Mouse (Mus musculus): ENCODE results near the gene Dlx2. TPM values are rescaled to one million over a fixed set of nuclear protein-coding genes. Genes with fewer than 3 reads are reported as not detected.

Dlx2 gene
- polyA plus RNA-seq, 1 experiment, result not detected

- WGBS, result 3% methylated on average over 46 of the region's 48 CpGs
- DNase-seq (ENCODE audit: low read depth in 1 of 2, low spot score in 2 of 2), result no peak
- Histone ChIP-seq H3K4me3 (ENCODE audit: extremely low read depth, insufficient read depth, insufficient read length) (no peak overlapping the region), H3K36me3 (ENCODE audit: control insufficient read depth, insufficient read depth, low read length) (no peaks in the 10 kb centered on the region), H3K27me3 (ENCODE audit: control insufficient read depth, insufficient read depth, low read length) (peaks cover 64% of the 10 kb centered on the region), H3K4me1 (ENCODE audit: control insufficient read depth, insufficient read depth, insufficient read length) (peaks cover 12% of the 10 kb centered on the region), H3K27ac (ENCODE audit: insufficient read depth, low read length) (no peak overlapping the region)
- TF ChIP-seq CTCF (IDR thresholded peaks at IDR 0.05; ENCODE audit: extremely low read depth, insufficient read depth, insufficient read length, insufficient replicate concordance), result no peak
- TF ChIP-seq POLR2A (IDR thresholded peaks at IDR 0.05; ENCODE audit: low read depth, low read length), result no peak
Measured at GRCm38 (mm10) chr2:71540611-71541417, 5.7 kb downstream of the Dlx2 start.

- no peak overlapping the region for H3K27ac ChIP-seq (ENCODE audit: insufficient read depth, low read length)
- no peak for TF ChIP-seq CTCF (IDR thresholded peaks at IDR 0.05; ENCODE audit: extremely low read depth, insufficient read depth, insufficient read length, insufficient replicate concordance)
- TF ChIP-seq POLR2A (IDR thresholded peaks at IDR 0.05; ENCODE audit: low read depth, low read length), result no peak
- H3K4me3 ChIP-seq (ENCODE audit: extremely low read depth, insufficient read depth, insufficient read length), result no peak overlapping the region
- no peak for DNase-seq (ENCODE audit: low read depth in 1 of 2, low spot score in 2 of 2)
- H3K36me3 ChIP-seq (ENCODE audit: control insufficient read depth, insufficient read depth, low read length), result no peaks in the 10 kb centered on the region
- peaks cover 56% of the 10 kb centered on the region for H3K27me3 ChIP-seq (ENCODE audit: control insufficient read depth, insufficient read depth, low read length)
- WGBS, result 4% methylated on average over 20 of the region's 20 CpGs
- peaks cover 6% of the 10 kb centered on the region for H3K4me1 ChIP-seq (ENCODE audit: control insufficient read depth, insufficient read depth, insufficient read length)
Measured at GRCm38 (mm10) chr2:71534242-71535052, 12.1 kb downstream of the Dlx2 start.

- Histone ChIP-seq H3K27me3 (ENCODE audit: control insufficient read depth, insufficient read depth, low read length) (peaks cover 64% of the 10 kb centered on the region), H3K36me3 (ENCODE audit: control insufficient read depth, insufficient read depth, low read length) (no peaks in the 10 kb centered on the region), H3K4me1 (ENCODE audit: control insufficient read depth, insufficient read depth, insufficient read length) (peaks cover 14% of the 10 kb centered on the region), H3K4me3 (ENCODE audit: extremely low read depth, insufficient read depth, insufficient read length) (no peak overlapping the region), H3K27ac (ENCODE audit: insufficient read depth, low read length) (no peak overlapping the region)
- DNase-seq (ENCODE audit: low read depth in 1 of 2, low spot score in 2 of 2), result no peak
- WGBS, result 15% methylated on average over 5 of the region's 5 CpGs
- TF ChIP-seq CTCF (IDR thresholded peaks at IDR 0.05; ENCODE audit: extremely low read depth, insufficient read depth, insufficient read length, insufficient replicate concordance), result no peak
- TF ChIP-seq POLR2A (IDR thresholded peaks at IDR 0.05; ENCODE audit: low read depth, low read length), result no peak
Measured at GRCm38 (mm10) chr2:71533094-71533493, 13.5 kb downstream of the Dlx2 start.

- Histone ChIP-seq H3K27me3 (ENCODE audit: control insufficient read depth, insufficient read depth, low read length) (peaks cover 63% of the 10 kb centered on the region), H3K36me3 (ENCODE audit: control insufficient read depth, insufficient read depth, low read length) (no peaks in the 10 kb centered on the region), H3K4me1 (ENCODE audit: control insufficient read depth, insufficient read depth, insufficient read length) (peaks cover 14% of the 10 kb centered on the region), H3K4me3 (ENCODE audit: extremely low read depth, insufficient read depth, insufficient read length) (no peak overlapping the region), H3K27ac (ENCODE audit: insufficient read depth, low read length) (no peak overlapping the region)
- WGBS, result 6% methylated on average over 43 of the region's 43 CpGs
- TF ChIP-seq POLR2A (IDR thresholded peaks at IDR 0.05; ENCODE audit: low read depth, low read length), result no peak
- TF ChIP-seq CTCF (IDR thresholded peaks at IDR 0.05; ENCODE audit: extremely low read depth, insufficient read depth, insufficient read length, insufficient replicate concordance), result no peak
- no peak for DNase-seq (ENCODE audit: low read depth in 1 of 2, low spot score in 2 of 2)
Measured at GRCm38 (mm10) chr2:71531990-71532970, 14.3 kb downstream of the Dlx2 start.

GRCm38 (mm10) chr2:71531124-71531590 lies 15.4 kb downstream of the Dlx2 start:
- no peak for DNase-seq (ENCODE audit: low read depth in 1 of 2, low spot score in 2 of 2)

More at GRCm38 (mm10) chr2:71531124-71531590, 15.4 kb downstream of the Dlx2 start:
- no peak for TF ChIP-seq CTCF (IDR thresholded peaks at IDR 0.05; ENCODE audit: extremely low read depth, insufficient read depth, insufficient read length, insufficient replicate concordance)
- TF ChIP-seq POLR2A (IDR thresholded peaks at IDR 0.05; ENCODE audit: low read depth, low read length), result no peak
- Histone ChIP-seq H3K27me3 (ENCODE audit: control insufficient read depth, insufficient read depth, low read length) (peaks cover 56% of the 10 kb centered on the region), H3K4me3 (ENCODE audit: extremely low read depth, insufficient read depth, insufficient read length) (no peak overlapping the region), H3K27ac (ENCODE audit: insufficient read depth, low read length) (no peak overlapping the region), H3K36me3 (ENCODE audit: control insufficient read depth, insufficient read depth, low read length) (no peaks in the 10 kb centered on the region), H3K4me1 (ENCODE audit: control insufficient read depth, insufficient read depth, insufficient read length) (peaks cover 14% of the 10 kb centered on the region)
- 7% methylated on average over 12 of the region's 12 CpGs for whole genome bisulfite sequencing
